Mouse (Mus musculus) stomach, embryonic 16.5 days (tissue): ENCODE measurements around the gene Eid2b. TPM values are rescaled to one million over a fixed set of nuclear protein-coding genes. Genes with fewer than 3 reads are reported as not detected.
"Not testable (repeated sequence)": the region's sequence is repeated elsewhere in the genome, so short reads cannot be mapped to it uniquely, and the experiment has no call there.

Experiments
- ATAC-seq: fragments of 200-750 bp; cut with Nextera tagmentation; 2 replicates; pipeline ENCODE4 v1.8.0; 2017; ENCODE audit warnings: moderate number of reproducible peaks, moderate TSS enrichment; ENCODE audit not compliant: insufficient read depth, low FRiP score
- H3K27ac ChIP-seq: fragments of 300-500 bp; sonication (generic); 2 replicates; pipeline ENCODE4 v1.5.1; 2014; ENCODE audit warnings: low read length
- H3K27me3 ChIP-seq: fragments of 300-500 bp; sonication (generic); 2 replicates; pipeline ENCODE4 v1.6.1; 2014; ENCODE audit warnings: low read length, control low read depth, mixed read lengths; ENCODE audit not compliant: control insufficient read depth, insufficient read depth
- H3K36me3 ChIP-seq: fragments of 300-500 bp; sonication (generic); 2 replicates; pipeline ENCODE4 v1.6.1; 2014; ENCODE audit warnings: low read length; ENCODE audit not compliant: control insufficient read depth, insufficient read depth
- H3K4me1 ChIP-seq: fragments of 300-500 bp; sonication (generic); 2 replicates; pipeline ENCODE4 v1.6.1; 2014; ENCODE audit warnings: low read length, control low read depth, mixed read lengths; ENCODE audit not compliant: control insufficient read depth, insufficient read depth
- H3K4me2 ChIP-seq: fragments of 300-500 bp; sonication (generic); 2 replicates; pipeline ENCODE4 v1.6.1; 2014; ENCODE audit warnings: low read depth, low read length, mixed read lengths
- H3K4me3 ChIP-seq: fragments of 300-500 bp; sonication (generic); replicated peaks from 2 replicates; pipeline ENCODE4 v1.5.1; 2014; ENCODE audit warnings: mild to moderate bottlenecking, low read length
- H3K9ac ChIP-seq: fragments of 300-500 bp; sonication (generic); 2 replicates; pipeline ENCODE4 v1.6.1; 2014; ENCODE audit warnings: low read length
- H3K9me3 ChIP-seq: fragments of 300-500 bp; sonication (generic); replicated peaks from 2 replicates; pipeline ENCODE4 v1.6.1; 2016; ENCODE audit warnings: low read length, control low read depth; ENCODE audit not compliant: control insufficient read depth
- WGBS: fragments of 180-500 bp; shearing (Covaris S2); extraction: QIAGEN DNeasy Blood & Tissue Kit; methylation state at CpG from one replicate; pipeline ENCODE4 v1.1.7; 2014; 5-methylcytosine and 5-hydroxymethylcytosine counted together
- polyA plus RNA-seq: library from polyadenylated mRNA; unstranded; fragments of >200 nt; fragmentation: Nextera tagmentation; extraction: Ambion mirVana; gene quantifications from 2 replicates; pipeline ENCODE4 v1.2.1, GENCODE M21; 2015

The Eid2b gene
- polyA plus RNA-seq: 5.9 and 7.9 TPM in 2 replicates

GRCm38 (mm10) chr7:28277615-28278278 is at the start of gene Eid2b:
Gene Eid2b (plus strand): TSS chr7:28277739.
- Histone ChIP-seq H3K4me3 (peak within 1 kb of the TSS; percentile 82), H3K27ac (peak within 1 kb of the TSS; percentile 15), H3K36me3 (no peaks in the 10 kb centered on the region), H3K27me3 (no peaks in the 10 kb centered on the region), H3K4me2 (peak within 1 kb of the TSS; percentile 91), H3K4me1 (peaks cover 7% of the 10 kb centered on the region), H3K9ac (peak within 1 kb of the TSS; percentile 94), H3K9me3 (no peaks in the 10 kb centered on the region)
- peak; percentile 83 for ATAC-seq
- WGBS: 2% methylated on average over 68 of the region's 68 CpGs

- H3K27me3 ChIP-seq, ATAC-seq, H3K9ac ChIP-seq, H3K27ac ChIP-seq, H3K4me3 ChIP-seq, H3K4me2 ChIP-seq, H3K4me1 ChIP-seq, H3K9me3 ChIP-seq, H3K36me3 ChIP-seq: not testable (repeated sequence)
- 77% methylated on average over 2 of the region's 2 CpGs for WGBS
These were observed 33.6 kb upstream of the Eid2b start for GRCm38 (mm10) chr7:28243943-28244342.

GRCm38 (mm10) chr7:28248957-28249356 is 28.6 kb upstream of the Eid2b start:
- WGBS: 89% methylated on average over 3 of the region's 3 CpGs
- no peaks in the 10 kb centered on the region for H3K9me3 ChIP-seq
- H3K36me3 ChIP-seq: no peaks in the 10 kb centered on the region
- H3K4me3 ChIP-seq: no peak overlapping the region
- H3K27me3 ChIP-seq: no peaks in the 10 kb centered on the region
- no peaks in the 10 kb centered on the region for H3K4me1 ChIP-seq
- H3K9ac ChIP-seq: no peak overlapping the region
- no peak for ATAC-seq
- no peak overlapping the region for H3K27ac ChIP-seq
- no peak overlapping the region for H3K4me2 ChIP-seq

- H3K9ac ChIP-seq: no peak overlapping the region
- H3K4me3 ChIP-seq: no peak overlapping the region
- 0 out of 2 replicates have a peak, but pooled peaks cover 3% of the 10 kb centered on the region for H3K9me3 ChIP-seq
- H3K4me1 ChIP-seq: no peaks in the 10 kb centered on the region
- H3K36me3 ChIP-seq: no peaks in the 10 kb centered on the region
- no peaks in the 10 kb centered on the region for H3K27me3 ChIP-seq
- no peak overlapping the region for H3K27ac ChIP-seq
- H3K4me2 ChIP-seq: no peak overlapping the region
- no peak for ATAC-seq
- WGBS: 85% methylated on average over 17 of the region's 17 CpGs
These were observed 25.6 kb upstream of the Eid2b start for GRCm38 (mm10) chr7:28251976-28252375.

- Histone ChIP-seq H3K27ac (no peak overlapping the region), H3K4me2 (no peak overlapping the region), H3K4me3 (no peak overlapping the region), H3K9me3 (0 out of 2 replicates have a peak, but pooled peaks cover 3% of the 10 kb centered on the region), H3K9ac (no peak overlapping the region), H3K36me3 (no peaks in the 10 kb centered on the region), H3K27me3 (no peaks in the 10 kb centered on the region), H3K4me1 (no peaks in the 10 kb centered on the region)
- ATAC-seq: no peak
- 78% methylated on average over 6 of the region's 6 CpGs for WGBS
These were observed 22.9 kb upstream of the Eid2b start for GRCm38 (mm10) chr7:28254591-28254990.

- WGBS: 82% methylated on average over 6 of the region's 6 CpGs
- Histone ChIP-seq H3K9ac (no peak overlapping the region), H3K27me3 (no peaks in the 10 kb centered on the region), H3K4me2 (no peak overlapping the region), H3K4me3 (no peak overlapping the region), H3K9me3 (0 out of 2 replicates have a peak, but pooled peaks cover 3% of the 10 kb centered on the region), H3K27ac (no peak overlapping the region), H3K36me3 (no peaks in the 10 kb centered on the region), H3K4me1 (no peaks in the 10 kb centered on the region)
- ATAC-seq: no peak
These were observed 22.1 kb upstream of the Eid2b start for GRCm38 (mm10) chr7:28255476-28255875.

- 53% methylated on average over 5 of the region's 5 CpGs for WGBS
- H3K9me3 ChIP-seq: no peaks in the 10 kb centered on the region
- no peak overlapping the region for H3K27ac ChIP-seq
- no peaks in the 10 kb centered on the region for H3K4me1 ChIP-seq
- no peak overlapping the region for H3K4me3 ChIP-seq
- ATAC-seq: no peak
- no peak overlapping the region for H3K4me2 ChIP-seq
- no peak overlapping the region for H3K9ac ChIP-seq
- H3K27me3 ChIP-seq: no peaks in the 10 kb centered on the region
- no peaks in the 10 kb centered on the region for H3K36me3 ChIP-seq
These were observed 14.7 kb upstream of the Eid2b start for GRCm38 (mm10) chr7:28262861-28263260.

- peak; percentile 61; the same call in 1 of the 2 replicates for ATAC-seq
- Histone ChIP-seq H3K4me2 (no peak overlapping the region), H3K27me3 (no peaks in the 10 kb centered on the region), H3K4me3 (no peak overlapping the region), H3K9ac (no peak overlapping the region), H3K9me3 (no peaks in the 10 kb centered on the region), H3K36me3 (no peaks in the 10 kb centered on the region), H3K4me1 (peaks cover 5% of the 10 kb centered on the region; the same call in 1 of the 2 replicates), H3K27ac (no peak overlapping the region)
- 6% methylated on average over 15 of the region's 15 CpGs for WGBS
These were observed 13.8 kb upstream of the Eid2b start for GRCm38 (mm10) chr7:28263786-28264185.

- H3K36me3 ChIP-seq: no peaks in the 10 kb centered on the region
- 84% methylated on average over 13 of the region's 13 CpGs for WGBS
- no peak for ATAC-seq
- H3K9ac ChIP-seq: no peak overlapping the region
- H3K27me3 ChIP-seq: no peaks in the 10 kb centered on the region
- no peak overlapping the region for H3K4me2 ChIP-seq
- no peak overlapping the region for H3K27ac ChIP-seq
- H3K4me3 ChIP-seq: no peak overlapping the region
- H3K4me1 ChIP-seq: peaks cover 6% of the 10 kb centered on the region; the same call in 1 of the 2 replicates
- H3K9me3 ChIP-seq: no peaks in the 10 kb centered on the region
These were observed 12.1 kb upstream of the Eid2b start for GRCm38 (mm10) chr7:28265391-28265790.
